Mouse (Mus musculus) testis, adult 2 months (tissue): ENCODE measurements around the gene Rtn1. TPM values are rescaled to one million over a fixed set of nuclear protein-coding genes. Genes with fewer than 3 reads are reported as not detected.
A peak's percentile ranks its signal among the peaks of the same experiment; 100 is the strongest.

ENCODE experiments used
- H3K27ac ChIP-seq: fragments of 200-500 bp; 2 replicates; pipeline ENCODE4 v1.5.1; 2012; ENCODE audit warnings: low read depth, low read length; ENCODE audit not compliant: control insufficient read depth, insufficient read depth
- H3K27me3 ChIP-seq: fragments of 200-500 bp; 2 replicates; pipeline ENCODE4 v1.6.1; 2012; ENCODE audit warnings: mild to moderate bottlenecking, low read length, moderate library complexity; ENCODE audit not compliant: control insufficient read depth, insufficient read depth
- H3K36me3 ChIP-seq: fragments of 200-500 bp; 2 replicates; pipeline ENCODE4 v1.6.1; 2012; ENCODE audit warnings: mild to moderate bottlenecking, low read length; ENCODE audit not compliant: control insufficient read depth, insufficient read depth
- H3K4me1 ChIP-seq: fragments of 200-500 bp; 2 replicates; pipeline ENCODE4 v1.6.1; 2012; ENCODE audit warnings: low read length; ENCODE audit not compliant: control insufficient read depth, insufficient read depth
- H3K4me3 ChIP-seq: fragments of 200-500 bp; 2 replicates; pipeline ENCODE4 v1.5.1; 2012; ENCODE audit warnings: low read depth, mild to moderate bottlenecking, low read length, moderate library complexity, mixed read lengths; ENCODE audit not compliant: control insufficient read depth
- CTCF ChIP-seq: fragments of 200-500 bp; IDR thresholded peaks from 2 replicates; pipeline ENCODE4 v1.5.1; 2012; ENCODE audit warnings: low read depth, mild to moderate bottlenecking, inconsistent platforms, low read length, moderate library complexity; ENCODE audit not compliant: control insufficient read depth, insufficient read depth, insufficient replicate concordance
- POLR2A ChIP-seq: fragments of 200-500 bp; IDR thresholded peaks from 2 replicates; pipeline ENCODE4 v1.6.1; 2012; ENCODE audit warnings: low read depth, mild to moderate bottlenecking, inconsistent platforms, low read length, moderate library complexity; ENCODE audit not compliant: control insufficient read depth
- polyA plus RNA-seq: library from polyadenylated mRNA; depleted of rRNA; stranded (reverse); fragments of >200 nt; gene quantifications from 2 replicates; pipeline ENCODE4 v1.2.3, GENCODE M21; 2012; rRNA removed

The Rtn1 gene
- polyA plus RNA-seq, result 30.8 TPM in 2 replicates

- Histone ChIP-seq H3K27me3 (no peaks in the 10 kb centered on the region), H3K4me3 (peak within 1 kb of the TSS; percentile 97), H3K4me1 (peaks cover 9% of the 10 kb centered on the region), H3K27ac (peak within 1 kb of the TSS; percentile 86), H3K36me3 (no peaks in the 10 kb centered on the region)
- TF ChIP-seq CTCF (no peak), POLR2A (no peak)
Observed at GRCm38 (mm10) chr12:72408954-72409353, at the start of gene Rtn1. TSS of gene Rtn1 (minus strand) at chr12:72409054.

GRCm38 (mm10) chr12:72453941-72454340, 45.1 kb upstream of the Rtn1 start:
- TF ChIP-seq POLR2A (no peak), CTCF (no peak)
- no peak overlapping the region for H3K27ac ChIP-seq
- no peaks in the 10 kb centered on the region for H3K4me1 ChIP-seq
- no peaks in the 10 kb centered on the region for H3K36me3 ChIP-seq
- H3K27me3 ChIP-seq, result no peaks in the 10 kb centered on the region
- H3K4me3 ChIP-seq, result no peak overlapping the region

GRCm38 (mm10) chr12:72441839-72442576, 33.2 kb upstream of the Rtn1 start, which contains the start of gene Lrrc9:
TSS of gene Lrrc9 (plus strand) at chr12:72441866.
- no peaks in the 10 kb centered on the region for H3K27me3 ChIP-seq
- no peaks in the 10 kb centered on the region for H3K36me3 ChIP-seq
- peak within 1 kb of the TSS; percentile 99 for H3K4me3 ChIP-seq
- TF ChIP-seq POLR2A (peak; percentile 38), CTCF (no peak)
- peak within 1 kb of the TSS; percentile 97 for H3K27ac ChIP-seq
- H3K4me1 ChIP-seq, result no peaks in the 10 kb centered on the region; the same call in 1 of the 2 replicates

- Histone ChIP-seq H3K27ac (no peak overlapping the region), H3K4me1 (no peaks in the 10 kb centered on the region; the same call in 1 of the 2 replicates), H3K36me3 (no peaks in the 10 kb centered on the region), H3K27me3 (no peaks in the 10 kb centered on the region), H3K4me3 (no peak overlapping the region)
- TF ChIP-seq CTCF (no peak), POLR2A (no peak)
Observed at GRCm38 (mm10) chr12:72438961-72439480, 30.2 kb upstream of the Rtn1 start.

GRCm38 (mm10) chr12:72437676-72438341, 29.0 kb upstream of the Rtn1 start:
- H3K27ac ChIP-seq, result no peak overlapping the region
- H3K4me1 ChIP-seq, result no peaks in the 10 kb centered on the region; the same call in 1 of the 2 replicates
- no peaks in the 10 kb centered on the region for H3K36me3 ChIP-seq
- no peaks in the 10 kb centered on the region for H3K27me3 ChIP-seq
- TF ChIP-seq POLR2A (no peak), CTCF (no peak)
- peak overlapping the region; percentile 5; the same call in 1 of the 2 replicates for H3K4me3 ChIP-seq

GRCm38 (mm10) chr12:72433241-72433865, 24.5 kb upstream of the Rtn1 start:
- Histone ChIP-seq H3K27ac (no peak overlapping the region), H3K4me3 (peak overlapping the region; percentile 68), H3K4me1 (no peaks in the 10 kb centered on the region), H3K36me3 (no peaks in the 10 kb centered on the region), H3K27me3 (no peaks in the 10 kb centered on the region)
- TF ChIP-seq CTCF, result no peak

- TF ChIP-seq POLR2A (no peak), CTCF (no peak)
- no peaks in the 10 kb centered on the region for H3K4me1 ChIP-seq
- H3K27me3 ChIP-seq, result no peaks in the 10 kb centered on the region
- no peak overlapping the region for H3K27ac ChIP-seq
- no peaks in the 10 kb centered on the region for H3K36me3 ChIP-seq
- H3K4me3 ChIP-seq, result no peak overlapping the region; the same call in 1 of the 2 replicates
Observed at GRCm38 (mm10) chr12:72432209-72432608, 23.4 kb upstream of the Rtn1 start.
